Mouse (Mus musculus) small intestine, adult 2 months (tissue): ENCODE data around the gene Aldh9a1.

Source experiments
- CTCF ChIP-seq: fragments of 200-500 bp; IDR thresholded peaks from 2 replicates; pipeline ENCODE4 v1.5.1; 2012; ENCODE audit warnings: low read depth, mild to moderate bottlenecking, control low read depth, inconsistent platforms, low read length, moderate library complexity, mixed read lengths; ENCODE audit not compliant: insufficient replicate concordance, insufficient read length; ENCODE audit errors: extremely low read depth
- POLR2A ChIP-seq: fragments of 200-500 bp; IDR thresholded peaks from 2 replicates; pipeline ENCODE4 v1.6.1; 2012; ENCODE audit warnings: low read depth, mild to moderate bottlenecking, control low read depth, inconsistent platforms, low read length, moderate library complexity

- no peak for TF ChIP-seq CTCF
- 0 out of 2 replicates have a peak, but pooled peaks have one; percentile 19 for TF ChIP-seq POLR2A
Observed at GRCm38 (mm10) chr1:167352403-167352802, 2.6 kb downstream of the Aldh9a1 start.
